Mouse (Mus musculus): ENCODE results near the gene Mlph. TPM values are rescaled to one million over a fixed set of nuclear protein-coding genes. Genes with fewer than 3 reads are reported as not detected.

Mlph gene
- total and polyA plus RNA-seq, 3 experiments, result not detected

DNA sequence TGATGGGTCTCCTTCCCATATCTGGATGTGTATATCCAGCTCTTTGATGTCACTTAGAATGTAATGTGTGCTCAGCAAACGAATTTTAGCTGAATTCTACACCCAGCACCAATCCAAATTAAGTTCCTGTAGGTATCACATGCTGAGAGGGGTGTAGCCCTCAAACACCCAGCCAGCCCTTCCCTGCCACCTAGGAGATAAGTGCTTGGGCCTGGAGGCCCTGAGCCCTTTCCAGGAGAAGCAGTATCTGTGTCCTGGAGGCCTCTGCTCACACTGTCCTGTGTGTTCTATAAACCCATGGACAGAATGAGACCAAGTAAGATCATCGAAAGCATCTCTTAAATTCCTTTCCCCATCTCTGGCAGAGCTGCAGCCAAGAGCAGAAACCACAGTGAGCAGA lies 32.4 kb downstream of the Mlph start:
- H3K36me3 ChIP-seq (ENCODE audit: control insufficient read depth in 1 of 2, insufficient read depth in 2 of 2, low read length in 2 of 2), result no peaks in the 10 kb centered on the region
- TF ChIP-seq MAZ (IDR thresholded peaks at IDR 0.05; ENCODE audit: low read depth, low read length) (no peak), E2F4 (IDR thresholded peaks at IDR 0.05; ENCODE audit: borderline replicate concordance, low read depth, low read length) (no peak), MYB (IDR thresholded peaks at IDR 0.05; ENCODE audit: low read depth, low read length) (no peak), SIN3A (IDR thresholded peaks at IDR 0.05; ENCODE audit: low read length) (no peak), CHD2 (IDR thresholded peaks at IDR 0.05; ENCODE audit: low read length) (no peak), SMC3 (IDR thresholded peaks at IDR 0.05; ENCODE audit: low read depth, low read length) (no peak), USF1 (IDR thresholded peaks at IDR 0.05; ENCODE audit: low read depth, low read length) (no peak), MEF2A (IDR thresholded peaks at IDR 0.05; ENCODE audit: extremely low read depth, insufficient replicate concordance, low read depth, low read length, poor library complexity, severe bottlenecking) (no peak), GATA1 (IDR thresholded peaks at IDR 0.05; ENCODE audit: low read depth, low read length) (no peak), ZNF384 (IDR thresholded peaks at IDR 0.05; ENCODE audit: low read depth, low read length) (no peak), TBP (IDR thresholded peaks at IDR 0.05; ENCODE audit: low read depth, low read length) (no peak), ZC3H11A (IDR thresholded peaks at IDR 0.05; ENCODE audit: low read depth, low read length) (no peak), TCF12 (IDR thresholded peaks at IDR 0.05; ENCODE audit: low read depth, low read length) (no peak), CHD1 (IDR thresholded peaks at IDR 0.05; ENCODE audit: low read depth, low read length) (no peak), RCOR1 (IDR thresholded peaks at IDR 0.05; ENCODE audit: low read depth, low read length) (no peak), POLR2AphosphoS5 (IDR thresholded peaks at IDR 0.05; ENCODE audit: borderline replicate concordance, low read depth, low read length) (no peak), KAT2A (conservative IDR thresholded peaks at IDR 0.05; ENCODE audit: low read depth, low read length) (no peak), MAFK (IDR thresholded peaks at IDR 0.05; ENCODE audit: borderline replicate concordance, low read depth, low read length) (no peak), POLR2AphosphoS2 (IDR thresholded peaks at IDR 0.05; ENCODE audit: low read length) (no peak)
- H3K9me3 ChIP-seq (replicated peaks; ENCODE audit: insufficient read depth, low read length), result no peaks in the 10 kb centered on the region
- H3K4me3 ChIP-seq (ENCODE audit: control insufficient read depth in 1 of 2, insufficient read depth in 1 of 2, low read depth in 2 of 2, low read length in 2 of 2), result no peak overlapping the region
- no peaks in the 10 kb centered on the region for H3K27me3 ChIP-seq (ENCODE audit: control insufficient read depth in 1 of 2, insufficient read depth in 2 of 2, low read length in 2 of 2)
- no peaks in the 10 kb centered on the region for H3K79me2 ChIP-seq (ENCODE audit: control insufficient read depth, insufficient read depth, low read length, poor library complexity)
- H3K9ac ChIP-seq (ENCODE audit: control insufficient read depth, low read depth, low read length, poor library complexity, severe bottlenecking), result no peak overlapping the region
- H3K4me1 ChIP-seq (ENCODE audit: control insufficient read depth in 1 of 2, insufficient read depth in 2 of 2, low read length in 2 of 2), result no peaks in the 10 kb centered on the region
- no peak for DNase-seq (ENCODE audit: low read depth, low spot score)
- no peak overlapping the region for H3K27ac ChIP-seq (ENCODE audit: control insufficient read depth, low read depth, low read length)

DNA sequence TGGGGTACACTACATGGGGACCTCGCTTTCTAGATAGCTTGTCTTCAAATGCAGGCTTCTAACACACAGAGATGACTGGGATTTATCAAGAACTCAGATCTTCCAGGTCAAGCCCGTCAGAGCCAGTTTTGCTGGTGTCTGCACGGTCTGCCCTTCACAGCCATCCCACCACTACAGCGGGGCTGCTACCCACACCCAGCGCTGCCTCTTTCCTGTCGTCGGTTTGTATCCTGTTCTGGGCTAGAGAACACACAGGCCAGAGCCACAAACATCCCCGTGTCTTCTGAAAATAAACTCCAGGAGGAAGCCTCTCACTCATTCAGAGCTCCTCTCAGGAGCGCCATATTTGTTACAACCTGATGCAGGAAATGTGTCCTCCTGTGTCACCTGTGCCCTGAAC lies 34.4 kb downstream of the Mlph start:
- no peaks in the 10 kb centered on the region for H3K27me3 ChIP-seq (ENCODE audit: control insufficient read depth in 1 of 2, insufficient read depth in 2 of 2, low read length in 2 of 2)
- DNase-seq (ENCODE audit: low read depth, low spot score), result no peak
- H3K9ac ChIP-seq (ENCODE audit: control insufficient read depth, low read depth, low read length, poor library complexity, severe bottlenecking), result no peak overlapping the region
- no peaks in the 10 kb centered on the region for H3K36me3 ChIP-seq (ENCODE audit: control insufficient read depth in 1 of 2, insufficient read depth in 2 of 2, low read length in 2 of 2)
- no peaks in the 10 kb centered on the region for H3K4me1 ChIP-seq (ENCODE audit: control insufficient read depth in 1 of 2, insufficient read depth in 2 of 2, low read length in 2 of 2)
- H3K9me3 ChIP-seq (replicated peaks; ENCODE audit: insufficient read depth, low read length), result no peaks in the 10 kb centered on the region
- no peak overlapping the region for H3K4me3 ChIP-seq (ENCODE audit: control insufficient read depth in 1 of 2, insufficient read depth in 1 of 2, low read depth in 2 of 2, low read length in 2 of 2)
- H3K79me2 ChIP-seq (ENCODE audit: control insufficient read depth, insufficient read depth, low read length, poor library complexity), result no peaks in the 10 kb centered on the region
- H3K27ac ChIP-seq (ENCODE audit: control insufficient read depth, low read depth, low read length), result no peak overlapping the region
- TF ChIP-seq JUND (IDR thresholded peaks at IDR 0.05; ENCODE audit: low read depth, low read length), result no peak
- TF ChIP-seq BHLHE40 (IDR thresholded peaks at IDR 0.05; ENCODE audit: borderline replicate concordance, low read depth, low read length), result no peak
- no peak for TF ChIP-seq ETS1 (IDR thresholded peaks at IDR 0.05; ENCODE audit: low read depth, low read length)
- no peak for TF ChIP-seq POLR2AphosphoS2 (IDR thresholded peaks at IDR 0.05; ENCODE audit: low read length)
- no peak for TF ChIP-seq UBTF (IDR thresholded peaks at IDR 0.05; ENCODE audit: borderline replicate concordance, insufficient read depth, low read depth, low read length)
- no peak for TF ChIP-seq NRF1 (IDR thresholded peaks at IDR 0.05; ENCODE audit: insufficient read depth, low read depth, low read length, poor library complexity, severe bottlenecking)
- no peak for TF ChIP-seq EP300 (IDR thresholded peaks at IDR 0.05; ENCODE audit: low read depth in 1 of 2, low read length in 2 of 2)
- no peak for TF ChIP-seq RCOR1 (IDR thresholded peaks at IDR 0.05; ENCODE audit: low read depth, low read length)
- TF ChIP-seq TCF12 (IDR thresholded peaks at IDR 0.05; ENCODE audit: low read depth, low read length), result no peak
- TF ChIP-seq CHD1 (IDR thresholded peaks at IDR 0.05; ENCODE audit: low read depth, low read length), result no peak
- no peak for TF ChIP-seq CTCF (IDR thresholded peaks at IDR 0.05 in 2 of 3, conservative IDR thresholded peaks at IDR 0.05 in 1 of 3; ENCODE audit: control insufficient read depth in 1 of 3, insufficient read depth in 1 of 3, low read depth in 2 of 3, low read length in 3 of 3, poor library complexity in 1 of 3, severe bottlenecking in 1 of 3)
- no peak for TF ChIP-seq GABPA (IDR thresholded peaks at IDR 0.05; ENCODE audit: low read depth, low read length)
- TF ChIP-seq TAL1 (IDR thresholded peaks at IDR 0.05; ENCODE audit: low read length), result no peak
- no peak for TF ChIP-seq POLR2AphosphoS5 (IDR thresholded peaks at IDR 0.05; ENCODE audit: borderline replicate concordance, low read depth, low read length)
- TF ChIP-seq MYB (IDR thresholded peaks at IDR 0.05; ENCODE audit: low read depth, low read length), result no peak
- TF ChIP-seq USF1 (IDR thresholded peaks at IDR 0.05; ENCODE audit: low read depth, low read length), result no peak
- no peak for TF ChIP-seq CHD2 (IDR thresholded peaks at IDR 0.05; ENCODE audit: low read length)
- no peak for TF ChIP-seq ZC3H11A (IDR thresholded peaks at IDR 0.05; ENCODE audit: low read depth, low read length)
- TF ChIP-seq MYC (IDR thresholded peaks at IDR 0.05; ENCODE audit: low read depth, low read length), result no peak

All from MEL (cell line).